Mouse (Mus musculus) E14TG2a.4 (cell line): Measurements from ENCODE around the gene Cars2.

Experiments used
- CTCF ChIP-seq: conservative IDR thresholded peaks from 2 replicates; pipeline ENCODE4 v1.5.1; 2014; ENCODE audit warnings: low read length
- POU5F1 ChIP-seq: IDR thresholded peaks from 2 replicates; pipeline ENCODE4 v1.6.1; 2014; ENCODE audit warnings: low read length, borderline replicate concordance

GRCm38 (mm10) chr8:11513247-11513646 is 37.3 kb downstream of the Cars2 start:
- TF ChIP-seq CTCF (no peak), POU5F1 (no peak)
